Mouse (Mus musculus): ENCODE measurements around the gene Ndufc1. TPM values are rescaled to one million over a fixed set of nuclear protein-coding genes. Genes with fewer than 3 reads are reported as not detected.
"Not testable (repeated sequence)": the region's sequence is repeated elsewhere in the genome, so short reads cannot be mapped to it uniquely, and the experiment has no call there.

Gene Ndufc1
- polyA plus RNA-seq, 1 experiment from 2014 or later: 619 TPM

- no peaks in the 10 kb centered on the region for H3K9me3 ChIP-seq (ENCODE audit: control insufficient read depth, low read length)
- 0% methylated on average over 29 of the region's 30 CpGs for WGBS
- peak; percentile 73 for ATAC-seq
These were observed 7.2 kb upstream of the Ndufc1 start for GRCm38 (mm10) chr3:51416073-51416363.

GRCm38 (mm10) chr3:51415098-51416072 is 6.6 kb upstream of the Ndufc1 start, which contains the start of gene Naa15:
Gene Naa15 (plus strand): TSS chr3:51415148.
- H3K27ac ChIP-seq (ENCODE audit: low read length): peak within 1 kb of the TSS; percentile 91
- WGBS: 4% methylated on average over 43 of the region's 43 CpGs
- no peaks in the 10 kb centered on the region for H3K27me3 ChIP-seq (replicated peaks; ENCODE audit: control insufficient read depth, insufficient read depth, low read length)
- H3K9me3 ChIP-seq (ENCODE audit: control insufficient read depth, low read length): no peaks in the 10 kb centered on the region
- H3K4me3 ChIP-seq (replicated peaks; ENCODE audit: low read length): peak within 1 kb of the TSS; percentile 97
- peak within 1 kb of the TSS; percentile 97 for H3K9ac ChIP-seq (replicated peaks; ENCODE audit: low read depth, low read length)
- H3K4me2 ChIP-seq (ENCODE audit: low read length): peak within 1 kb of the TSS; percentile 83
- H3K4me1 ChIP-seq (replicated peaks; ENCODE audit: control insufficient read depth, insufficient read depth, low read length): peaks cover 26% of the 10 kb centered on the region
- peak; percentile 95 for ATAC-seq
- no peaks in the 10 kb centered on the region for H3K36me3 ChIP-seq (ENCODE audit: control insufficient read depth, insufficient read depth)

More at GRCm38 (mm10) chr3:51416073-51416363, 7.2 kb upstream of the Ndufc1 start:
- Histone ChIP-seq H3K36me3 (ENCODE audit: control insufficient read depth, insufficient read depth) (no peaks in the 10 kb centered on the region), H3K9ac (replicated peaks; ENCODE audit: low read depth, low read length) (peak overlapping the region; percentile 97), H3K27ac (ENCODE audit: low read length) (peak overlapping the region; percentile 91), H3K4me3 (replicated peaks; ENCODE audit: low read length) (peak overlapping the region; percentile 97), H3K4me1 (replicated peaks; ENCODE audit: control insufficient read depth, insufficient read depth, low read length) (peaks cover 26% of the 10 kb centered on the region), H3K27me3 (replicated peaks; ENCODE audit: control insufficient read depth, insufficient read depth, low read length) (no peaks in the 10 kb centered on the region), H3K4me2 (ENCODE audit: low read length) (peak overlapping the region; percentile 72)

GRCm38 (mm10) chr3:51413276-51413675 is 4.5 kb upstream of the Ndufc1 start:
- 86% methylated on average over 1 of the region's 1 CpGs for WGBS
- H3K4me3 ChIP-seq (replicated peaks; ENCODE audit: low read length): no peak overlapping the region
- H3K27me3 ChIP-seq (replicated peaks; ENCODE audit: control insufficient read depth, insufficient read depth, low read length): no peaks in the 10 kb centered on the region
- H3K27ac ChIP-seq (ENCODE audit: low read length): no peak overlapping the region
- H3K4me1 ChIP-seq (replicated peaks; ENCODE audit: control insufficient read depth, insufficient read depth, low read length): peaks cover 20% of the 10 kb centered on the region
- no peaks in the 10 kb centered on the region for H3K36me3 ChIP-seq (ENCODE audit: control insufficient read depth, insufficient read depth)
- H3K9me3 ChIP-seq (ENCODE audit: control insufficient read depth, low read length): no peaks in the 10 kb centered on the region
- no peak overlapping the region for H3K9ac ChIP-seq (replicated peaks; ENCODE audit: low read depth, low read length)
- no peak overlapping the region for H3K4me2 ChIP-seq (ENCODE audit: low read length)
- ATAC-seq: no peak

GRCm38 (mm10) chr3:51412457-51412856 is 3.7 kb upstream of the Ndufc1 start:
- WGBS: 94% methylated on average over 7 of the region's 7 CpGs
- Histone ChIP-seq H3K9me3 (ENCODE audit: control insufficient read depth, low read length) (no peaks in the 10 kb centered on the region), H3K27ac (ENCODE audit: low read length) (no peak overlapping the region), H3K27me3 (replicated peaks; ENCODE audit: control insufficient read depth, insufficient read depth, low read length) (no peaks in the 10 kb centered on the region), H3K4me1 (replicated peaks; ENCODE audit: control insufficient read depth, insufficient read depth, low read length) (peaks cover 18% of the 10 kb centered on the region), H3K4me3 (replicated peaks; ENCODE audit: low read length) (no peak overlapping the region), H3K36me3 (ENCODE audit: control insufficient read depth, insufficient read depth) (no peaks in the 10 kb centered on the region), H3K4me2 (ENCODE audit: low read length) (no peak overlapping the region), H3K9ac (replicated peaks; ENCODE audit: low read depth, low read length) (no peak overlapping the region)
- no peak for ATAC-seq

- H3K4me1 ChIP-seq (replicated peaks; ENCODE audit: control insufficient read depth, insufficient read depth, low read length): peaks cover 9% of the 10 kb centered on the region
- H3K4me3 ChIP-seq (replicated peaks; ENCODE audit: low read length): peak overlapping the region; percentile 99
- no peaks in the 10 kb centered on the region for H3K9me3 ChIP-seq (ENCODE audit: control insufficient read depth, low read length)
- H3K27me3 ChIP-seq (replicated peaks; ENCODE audit: control insufficient read depth, insufficient read depth, low read length): no peaks in the 10 kb centered on the region
- H3K9ac ChIP-seq (replicated peaks; ENCODE audit: low read depth, low read length): peak overlapping the region; percentile 97
- H3K4me2 ChIP-seq (ENCODE audit: low read length): peak overlapping the region; percentile 76
- WGBS: 19% methylated on average over 20 of the region's 20 CpGs
- no peaks in the 10 kb centered on the region for H3K36me3 ChIP-seq (ENCODE audit: control insufficient read depth, insufficient read depth)
- ATAC-seq: peak; percentile 22
- H3K27ac ChIP-seq (ENCODE audit: low read length): peak overlapping the region; percentile 97
These were observed 773 bp downstream of the Ndufc1 start for GRCm38 (mm10) chr3:51407870-51408560.

- Histone ChIP-seq H3K9me3 (ENCODE audit: control insufficient read depth, low read length) (no peaks in the 10 kb centered on the region), H3K27ac (ENCODE audit: low read length) (no peak overlapping the region), H3K4me3 (replicated peaks; ENCODE audit: low read length) (no peak overlapping the region), H3K27me3 (replicated peaks; ENCODE audit: control insufficient read depth, insufficient read depth, low read length) (0 out of 2 replicates have a peak, but pooled peaks cover under 1% of the 10 kb centered on the region), H3K4me1 (replicated peaks; ENCODE audit: control insufficient read depth, insufficient read depth, low read length) (peaks cover 4% of the 10 kb centered on the region), H3K9ac (replicated peaks; ENCODE audit: low read depth, low read length) (no peak overlapping the region), H3K36me3 (ENCODE audit: control insufficient read depth, insufficient read depth) (no peaks in the 10 kb centered on the region), H3K4me2 (ENCODE audit: low read length) (no peak overlapping the region)
- no peak for ATAC-seq
- 93% methylated on average over 12 of the region's 12 CpGs for WGBS
These were observed 6.2 kb downstream of the Ndufc1 start for GRCm38 (mm10) chr3:51402628-51403027.

GRCm38 (mm10) chr3:51402054-51402453 is 6.7 kb downstream of the Ndufc1 start:
- not testable (repeated sequence) for H3K9ac ChIP-seq (replicated peaks; ENCODE audit: low read depth, low read length); H3K4me2 ChIP-seq (ENCODE audit: low read length); H3K36me3 ChIP-seq (ENCODE audit: control insufficient read depth, insufficient read depth); H3K27me3 ChIP-seq (replicated peaks; ENCODE audit: control insufficient read depth, insufficient read depth, low read length); H3K4me1 ChIP-seq (replicated peaks; ENCODE audit: control insufficient read depth, insufficient read depth, low read length); H3K27ac ChIP-seq (ENCODE audit: low read length); H3K4me3 ChIP-seq (replicated peaks; ENCODE audit: low read length); ATAC-seq; H3K9me3 ChIP-seq (ENCODE audit: control insufficient read depth, low read length)
- WGBS: 68% methylated on average over 4 of the region's 4 CpGs

- Histone ChIP-seq H3K4me3 (replicated peaks; ENCODE audit: low read length) (no peak overlapping the region), H3K4me2 (ENCODE audit: low read length) (no peak overlapping the region), H3K9me3 (ENCODE audit: control insufficient read depth, low read length) (no peaks in the 10 kb centered on the region), H3K36me3 (ENCODE audit: control insufficient read depth, insufficient read depth) (no peaks in the 10 kb centered on the region), H3K9ac (replicated peaks; ENCODE audit: low read depth, low read length) (no peak overlapping the region), H3K4me1 (replicated peaks; ENCODE audit: control insufficient read depth, insufficient read depth, low read length) (no peaks in the 10 kb centered on the region; the same call in 1 of the 2 replicates), H3K27ac (ENCODE audit: low read length) (no peak overlapping the region), H3K27me3 (replicated peaks; ENCODE audit: control insufficient read depth, insufficient read depth, low read length) (peaks cover 7% of the 10 kb centered on the region; the same call in 1 of the 2 replicates)
- WGBS: 82% methylated on average over 10 of the region's 10 CpGs
- no peak for ATAC-seq
These were observed 8.1 kb downstream of the Ndufc1 start for GRCm38 (mm10) chr3:51400682-51401081.

GRCm38 (mm10) chr3:51399531-51399930 is 9.3 kb downstream of the Ndufc1 start:
- 68% methylated on average over 4 of the region's 4 CpGs for WGBS
- Histone ChIP-seq H3K9ac (replicated peaks; ENCODE audit: low read depth, low read length) (no peak overlapping the region), H3K4me3 (replicated peaks; ENCODE audit: low read length) (no peak overlapping the region), H3K4me1 (replicated peaks; ENCODE audit: control insufficient read depth, insufficient read depth, low read length) (no peaks in the 10 kb centered on the region; the same call in 1 of the 2 replicates), H3K9me3 (ENCODE audit: control insufficient read depth, low read length) (no peaks in the 10 kb centered on the region), H3K27ac (ENCODE audit: low read length) (no peak overlapping the region), H3K36me3 (ENCODE audit: control insufficient read depth, insufficient read depth) (no peaks in the 10 kb centered on the region), H3K4me2 (ENCODE audit: low read length) (no peak overlapping the region), H3K27me3 (replicated peaks; ENCODE audit: control insufficient read depth, insufficient read depth, low read length) (peaks cover 8% of the 10 kb centered on the region; the same call in 1 of the 2 replicates)
- ATAC-seq: no peak

All from forebrain, embryonic 16.5 days (tissue).